Mouse (Mus musculus) midbrain, embryonic 11.5 days (tissue): Measurements from ENCODE around the gene Gsdma3. TPM values are rescaled to one million over a fixed set of nuclear protein-coding genes. Genes with fewer than 3 reads are reported as not detected.
A peak's percentile ranks its signal among the peaks of the same experiment; 100 is the strongest.

ENCODE experiments used
- ATAC-seq: fragments of 200-750 bp; cut with Nextera tagmentation; 2 replicates; pipeline ENCODE4 v1.8.0; 2017; ENCODE audit warnings: moderate TSS enrichment, moderate library complexity; ENCODE audit not compliant: low FRiP score
- DNase-seq: peaks from one replicate; pipeline ENCODE4 v3.0.0; 2015; ENCODE audit warnings: low spot score; ENCODE audit errors: missing footprints
- H3K27ac ChIP-seq: fragments of 300-500 bp; sonication (generic); 2 replicates; pipeline ENCODE4 v1.5.1; 2014; ENCODE audit warnings: low read depth, low read length
- H3K27me3 ChIP-seq: fragments of 300-500 bp; sonication (generic); 2 replicates; pipeline ENCODE4 v1.6.1; 2014; ENCODE audit warnings: mild to moderate bottlenecking, low read length, moderate library complexity, mixed read lengths; ENCODE audit not compliant: control insufficient read depth, insufficient read depth
- H3K36me3 ChIP-seq: fragments of 300-500 bp; sonication (generic); 2 replicates; pipeline ENCODE4 v1.6.1; 2014; ENCODE audit warnings: mild to moderate bottlenecking, low read length, moderate library complexity, mixed read lengths; ENCODE audit not compliant: control insufficient read depth, insufficient read depth
- H3K4me1 ChIP-seq: fragments of 300-500 bp; sonication (generic); 2 replicates; pipeline ENCODE4 v1.6.1; 2014; ENCODE audit warnings: low read length; ENCODE audit not compliant: control insufficient read depth, insufficient read depth
- H3K4me2 ChIP-seq: fragments of 300-500 bp; sonication (generic); 2 replicates; pipeline ENCODE4 v1.6.1; 2014; ENCODE audit warnings: mild to moderate bottlenecking, moderate library complexity
- H3K4me3 ChIP-seq: fragments of 300-500 bp; sonication (generic); 2 replicates; pipeline ENCODE4 v1.5.1; 2014; ENCODE audit warnings: low read depth, low read length
- H3K9ac ChIP-seq: fragments of 300-500 bp; sonication (generic); 2 replicates; pipeline ENCODE4 v1.6.1; 2014; ENCODE audit warnings: low read length
- H3K9me3 ChIP-seq: fragments of 300-500 bp; sonication (generic); 2 replicates; pipeline ENCODE4 v1.6.1; 2016; ENCODE audit warnings: low read length; ENCODE audit not compliant: control insufficient read depth
- WGBS: fragments of 180-500 bp; shearing (Covaris S2); extraction: QIAGEN DNeasy Blood & Tissue Kit; methylation state at CpG from one replicate; pipeline ENCODE4 v1.1.7; 2014; 5-methylcytosine and 5-hydroxymethylcytosine counted together
- polyA plus RNA-seq: library from polyadenylated mRNA; unstranded; fragments of >200 nt; fragmentation: Nextera tagmentation; extraction: Ambion mirVana; gene quantifications from 2 replicates; pipeline ENCODE4 v1.2.1, GENCODE M21; 2014

The Gsdma3 gene
- not detected in 2 replicates for polyA plus RNA-seq

GRCm38 (mm10) chr11:98625611-98626410 lies at the start of gene Gsdma3, which contains the start of gene Gm12355:
Gene Gsdma3 (plus strand): TSS chr11:98626360.
Gene Gm12355 (minus strand): TSS chr11:98625661.
- H3K36me3 ChIP-seq, result no peaks in the 10 kb centered on the region
- WGBS, result 89% methylated on average over 10 of the region's 10 CpGs
- no peak within 1 kb of the TSS for H3K4me3 ChIP-seq
- no peaks in the 10 kb centered on the region for H3K27me3 ChIP-seq
- H3K4me1 ChIP-seq, result no peaks in the 10 kb centered on the region
- no peaks in the 10 kb centered on the region for H3K9me3 ChIP-seq
- no peak for DNase-seq
- ATAC-seq, result no peak
- no peak within 1 kb of the TSS for H3K27ac ChIP-seq
- no peak within 1 kb of the TSS for H3K4me2 ChIP-seq
- H3K9ac ChIP-seq, result no peak within 1 kb of the TSS

GRCm38 (mm10) chr11:98577776-98578175 lies 48.4 kb upstream of the Gsdma3 start:
- no peak overlapping the region for H3K4me2 ChIP-seq
- peaks cover under 1% of the 10 kb centered on the region; the same call in 1 of the 2 replicates for H3K36me3 ChIP-seq
- no peak overlapping the region for H3K27ac ChIP-seq
- ATAC-seq, result no peak
- H3K4me1 ChIP-seq, result no peaks in the 10 kb centered on the region
- H3K27me3 ChIP-seq, result no peaks in the 10 kb centered on the region
- H3K9ac ChIP-seq, result no peak overlapping the region
- no peaks in the 10 kb centered on the region for H3K9me3 ChIP-seq
- 88% methylated on average over 5 of the region's 5 CpGs for WGBS
- no peak for DNase-seq
- no peak overlapping the region for H3K4me3 ChIP-seq

- H3K4me3 ChIP-seq, result no peak overlapping the region
- H3K36me3 ChIP-seq, result peaks cover 2% of the 10 kb centered on the region; the same call in 1 of the 2 replicates
- no peak overlapping the region for H3K9ac ChIP-seq
- WGBS, result 71% methylated on average over 16 of the region's 16 CpGs
- no peaks in the 10 kb centered on the region for H3K27me3 ChIP-seq
- no peak overlapping the region for H3K4me2 ChIP-seq
- H3K27ac ChIP-seq, result peak overlapping the region; percentile 20; the same call in 1 of the 2 replicates
- no peaks in the 10 kb centered on the region for H3K9me3 ChIP-seq
- peaks cover 3% of the 10 kb centered on the region; the same call in 1 of the 2 replicates for H3K4me1 ChIP-seq
- no peak for DNase-seq
- no peak for ATAC-seq
Observed at GRCm38 (mm10) chr11:98580301-98581121, 45.6 kb upstream of the Gsdma3 start.

- Histone ChIP-seq H3K4me3 (no peak overlapping the region), H3K9ac (no peak overlapping the region), H3K9me3 (no peaks in the 10 kb centered on the region), H3K4me1 (peaks cover 12% of the 10 kb centered on the region), H3K4me2 (no peak overlapping the region), H3K36me3 (peaks cover 2% of the 10 kb centered on the region; the same call in 1 of the 2 replicates), H3K27me3 (no peaks in the 10 kb centered on the region), H3K27ac (no peak overlapping the region)
- DNase-seq (no peak), ATAC-seq (no peak)
- 63% methylated on average over 17 of the region's 17 CpGs for WGBS
Observed at GRCm38 (mm10) chr11:98581286-98582029, 44.7 kb upstream of the Gsdma3 start.

GRCm38 (mm10) chr11:98582030-98582388 lies 44.2 kb upstream of the Gsdma3 start:
- Histone ChIP-seq H3K9ac (no peak overlapping the region), H3K9me3 (no peaks in the 10 kb centered on the region), H3K4me3 (no peak overlapping the region), H3K27me3 (no peaks in the 10 kb centered on the region), H3K36me3 (peaks cover 2% of the 10 kb centered on the region; the same call in 1 of the 2 replicates), H3K27ac (no peak overlapping the region), H3K4me2 (peak overlapping the region; percentile 13; the same call in 1 of the 2 replicates), H3K4me1 (peaks cover 14% of the 10 kb centered on the region)
- 76% methylated on average over 8 of the region's 8 CpGs for WGBS
- no peak for DNase-seq
- ATAC-seq, result no peak

- H3K4me3 ChIP-seq, result no peak overlapping the region
- no peaks in the 10 kb centered on the region for H3K27me3 ChIP-seq
- 90% methylated on average over 12 of the region's 12 CpGs for WGBS
- DNase-seq, result no peak
- no peak overlapping the region for H3K9ac ChIP-seq
- no peak overlapping the region for H3K4me2 ChIP-seq
- H3K36me3 ChIP-seq, result peaks cover 2% of the 10 kb centered on the region; the same call in 1 of the 2 replicates
- no peaks in the 10 kb centered on the region for H3K9me3 ChIP-seq
- H3K4me1 ChIP-seq, result peaks cover 17% of the 10 kb centered on the region
- no peak overlapping the region for H3K27ac ChIP-seq
- ATAC-seq, result no peak
Observed at GRCm38 (mm10) chr11:98582551-98583264, 43.5 kb upstream of the Gsdma3 start.

GRCm38 (mm10) chr11:98583265-98583552 lies 43.0 kb upstream of the Gsdma3 start:
- Histone ChIP-seq H3K27me3 (no peaks in the 10 kb centered on the region), H3K4me3 (no peak overlapping the region)
- WGBS, result 88% methylated on average over 3 of the region's 3 CpGs

GRCm38 (mm10) chr11:98583571-98583970 lies 42.6 kb upstream of the Gsdma3 start:
- Histone ChIP-seq H3K4me1 (peaks cover 24% of the 10 kb centered on the region), H3K9ac (no peak overlapping the region), H3K9me3 (no peaks in the 10 kb centered on the region), H3K36me3 (peaks cover 2% of the 10 kb centered on the region; the same call in 1 of the 2 replicates), H3K4me3 (no peak overlapping the region), H3K27me3 (no peaks in the 10 kb centered on the region), H3K27ac (no peak overlapping the region), H3K4me2 (no peak overlapping the region)
- ATAC-seq (no peak), DNase-seq (no peak)
- 36% methylated on average over 3 of the region's 3 CpGs for WGBS

More at GRCm38 (mm10) chr11:98583265-98583552, 43.0 kb upstream of the Gsdma3 start:
- ATAC-seq, result no peak
- Histone ChIP-seq H3K4me2 (no peak overlapping the region), H3K36me3 (peaks cover 2% of the 10 kb centered on the region; the same call in 1 of the 2 replicates), H3K9ac (no peak overlapping the region), H3K4me1 (peaks cover 22% of the 10 kb centered on the region), H3K27ac (no peak overlapping the region), H3K9me3 (no peaks in the 10 kb centered on the region)
- no peak for DNase-seq
